Mouse (Mus musculus) liver, embryonic 13.5 days (tissue): ENCODE results near the gene Cdk12. TPM values are rescaled to one million over a fixed set of nuclear protein-coding genes. Genes with fewer than 3 reads are reported as not detected.

Experiments used
- ATAC-seq: fragments of 200-750 bp; cut with Nextera tagmentation; 2 replicates; pipeline ENCODE4 v1.8.0; 2017; ENCODE audit warnings: low read depth, mild to moderate bottlenecking, moderate number of reproducible peaks, moderate library complexity
- DNase-seq: peaks from one replicate; pipeline ENCODE4 v3.0.0; 2022
- H3K27ac ChIP-seq: fragments of 300-500 bp; sonication (generic); 2 replicates; pipeline ENCODE4 v1.5.1; 2015; ENCODE audit warnings: moderate library complexity, mild to moderate bottlenecking, inconsistent platforms
- H3K27me3 ChIP-seq: fragments of 300-500 bp; sonication (generic); 2 replicates; pipeline ENCODE4 v1.6.1; 2015; ENCODE audit warnings: mild to moderate bottlenecking, inconsistent platforms
- H3K36me3 ChIP-seq: fragments of 300-500 bp; sonication (generic); 2 replicates; pipeline ENCODE4 v1.6.1; 2015; ENCODE audit warnings: mild to moderate bottlenecking, inconsistent platforms
- H3K4me1 ChIP-seq: fragments of 300-500 bp; sonication (generic); replicated peaks from 2 replicates; pipeline ENCODE4 v1.6.1; 2015; ENCODE audit warnings: inconsistent platforms
- H3K4me2 ChIP-seq: fragments of 300-500 bp; sonication (generic); 2 replicates; pipeline ENCODE4 v1.6.1; 2015; ENCODE audit warnings: inconsistent platforms, mild to moderate bottlenecking, moderate library complexity
- H3K4me3 ChIP-seq: fragments of 300-500 bp; sonication (generic); replicated peaks from 2 replicates; pipeline ENCODE4 v1.5.1; 2015; ENCODE audit warnings: mild to moderate bottlenecking, inconsistent platforms
- H3K9ac ChIP-seq: fragments of 300-500 bp; sonication (generic); 2 replicates; pipeline ENCODE4 v1.6.1; 2015; ENCODE audit warnings: mild to moderate bottlenecking, inconsistent platforms
- H3K9me3 ChIP-seq: fragments of 300-500 bp; sonication (generic); replicated peaks from 2 replicates; pipeline ENCODE4 v1.6.1; 2016; ENCODE audit warnings: inconsistent platforms
- WGBS: fragments of 180-500 bp; shearing (Covaris S2); methylation state at CpG from one replicate; pipeline ENCODE4 v1.1.7; 2015; ENCODE audit not compliant: insufficient replicate concordance; 5-methylcytosine and 5-hydroxymethylcytosine counted together
- microRNA-seq: library from miRNA; unstranded; fragments of <30 nt; microRNA quantifications from one replicate; pipeline ENCODE4, GENCODE M21; 2016
- polyA plus RNA-seq: library from polyadenylated mRNA; unstranded; fragments of >200 nt; fragmentation: Nextera tagmentation; extraction: Ambion mirVana; gene quantifications from 2 replicates; pipeline ENCODE4 v1.2.1, GENCODE M21; 2015

Cdk12 gene
- polyA plus RNA-seq, 1 experiment from 2014 or later = 5.4 TPM

- no peak overlapping the region for H3K4me2 ChIP-seq
- no peak for ATAC-seq
- peaks cover 100% of the 10 kb centered on the region for H3K27me3 ChIP-seq
- H3K9me3 ChIP-seq = no peaks in the 10 kb centered on the region
- WGBS = 3% methylated on average over 22 of the region's 22 CpGs
- H3K9ac ChIP-seq = no peak overlapping the region
- H3K4me3 ChIP-seq = no peak overlapping the region
- peaks cover 16% of the 10 kb centered on the region for H3K4me1 ChIP-seq
- H3K27ac ChIP-seq = no peak overlapping the region
- no peak for DNase-seq
- H3K36me3 ChIP-seq = no peaks in the 10 kb centered on the region
Measured at GRCm38 (mm10) chr11:98325821-98326218, 123.0 kb downstream of the Cdk12 start.

- Histone ChIP-seq H3K4me1 (peaks cover 16% of the 10 kb centered on the region), H3K4me3 (peak overlapping the region; percentile 25; the same call in 1 of the 2 replicates), H3K4me2 (no peak overlapping the region), H3K9me3 (no peaks in the 10 kb centered on the region), H3K9ac (no peak overlapping the region), H3K27me3 (peaks cover 100% of the 10 kb centered on the region), H3K27ac (no peak overlapping the region), H3K36me3 (no peaks in the 10 kb centered on the region)
- ATAC-seq = no peak
- DNase-seq = no peak
- WGBS = 3% methylated on average over 19 of the region's 19 CpGs
Measured at GRCm38 (mm10) chr11:98326741-98327135, 123.9 kb downstream of the Cdk12 start.

GRCm38 (mm10) chr11:98327136-98328030 lies 124.5 kb downstream of the Cdk12 start:
- DNase-seq (no peak), ATAC-seq (no peak)
- Histone ChIP-seq H3K27me3 (peaks cover 100% of the 10 kb centered on the region), H3K4me1 (peaks cover 16% of the 10 kb centered on the region), H3K9ac (no peak overlapping the region), H3K9me3 (no peaks in the 10 kb centered on the region), H3K36me3 (no peaks in the 10 kb centered on the region), H3K4me3 (peak overlapping the region; percentile 25), H3K4me2 (peak overlapping the region; percentile 30), H3K27ac (no peak overlapping the region)
- WGBS = 2% methylated on average over 87 of the region's 97 CpGs

DNA sequence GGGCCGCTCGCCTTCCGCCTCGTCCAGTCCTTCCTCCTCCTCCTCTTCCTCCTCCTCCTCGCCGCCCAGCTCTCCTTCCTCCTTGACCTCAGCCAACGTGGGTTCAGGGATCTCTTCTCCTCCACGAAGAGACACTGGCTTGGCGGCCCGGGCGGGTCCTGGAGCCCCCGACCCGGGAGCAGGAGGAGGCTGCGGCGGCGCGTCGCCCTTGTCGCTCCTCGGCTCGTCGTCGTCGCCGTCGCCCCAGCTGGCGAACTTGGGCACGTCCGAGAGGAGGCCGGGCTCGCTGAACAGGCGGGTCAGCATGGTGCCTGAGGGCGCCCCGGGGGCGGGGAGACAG lies 125.1 kb downstream of the Cdk12 start:
- H3K27me3 ChIP-seq = peaks cover 100% of the 10 kb centered on the region
- H3K9me3 ChIP-seq = no peaks in the 10 kb centered on the region
- H3K4me2 ChIP-seq = peak overlapping the region; percentile 30
- WGBS = under 1% methylated on average over 35 of the region's 35 CpGs
- ATAC-seq (no peak), DNase-seq (no peak)
- H3K4me3 ChIP-seq = peak overlapping the region; percentile 25
- no peak overlapping the region for H3K27ac ChIP-seq
- H3K36me3 ChIP-seq = no peaks in the 10 kb centered on the region
- H3K4me1 ChIP-seq = peaks cover 16% of the 10 kb centered on the region
- H3K9ac ChIP-seq = no peak overlapping the region

Small RNA genes within 50 kb of the gene (microRNA-seq; reads per million reads assigned to microRNA genes)
- not detected for gene Gm27399
- gene Mir5119 = not detected

Other genes starting within 250 kb of the Cdk12 start
- 0.45 and 0.58 TPM in 2 replicates for gene Plxdc1, start 216.6 kb upstream of the Cdk12 start, polyA plus RNA-seq
- 10.8 and 12.8 TPM in 2 replicates for gene Arl5c, start 206.9 kb upstream of the Cdk12 start, polyA plus RNA-seq
- 0.73 and 0.88 TPM in 2 replicates for gene Cacnb1, start 180.0 kb upstream of the Cdk12 start, polyA plus RNA-seq
- gene Rpl19, start 176.3 kb upstream of the Cdk12 start, polyA plus RNA-seq = 791 and 820 TPM in 2 replicates
- gene Stac2, start 149.6 kb upstream of the Cdk12 start, polyA plus RNA-seq = 0.05 TPM in 1 of 2 replicates, not detected in the other
- gene Fbxl20, start 52.7 kb upstream of the Cdk12 start, polyA plus RNA-seq = 6.7 TPM in 2 replicates
- 30.1 and 38.9 TPM in 2 replicates for gene Med1, start 9.8 kb upstream of the Cdk12 start, polyA plus RNA-seq
- gene Neurod2, start 126.6 kb downstream of the Cdk12 start, polyA plus RNA-seq = not detected in 2 replicates
- 0.13 and 0.19 TPM in 2 replicates for gene Ppp1r1b, start 145.3 kb downstream of the Cdk12 start, polyA plus RNA-seq
- gene Stard3, start 155.3 kb downstream of the Cdk12 start, polyA plus RNA-seq = 14.1 and 15.7 TPM in 2 replicates
- 0.15 and 0.59 TPM in 2 replicates for gene Tcap, start 180.8 kb downstream of the Cdk12 start, polyA plus RNA-seq
- gene Pnmt, start 183.4 kb downstream of the Cdk12 start, polyA plus RNA-seq = not detected in 2 replicates
- 3.1 and 3.8 TPM in 2 replicates for gene Pgap3, start 197.4 kb downstream of the Cdk12 start, polyA plus RNA-seq
- 2.2 and 2.6 TPM in 2 replicates for gene Erbb2, start 209.4 kb downstream of the Cdk12 start, polyA plus RNA-seq
- 66.8 and 72.0 TPM in 2 replicates for gene Mien1, start 235.9 kb downstream of the Cdk12 start, polyA plus RNA-seq
- gene Grb7, start 243.3 kb downstream of the Cdk12 start, polyA plus RNA-seq = 17.4 and 20.5 TPM in 2 replicates